Mouse (Mus musculus) left cerebral cortex, adult 9 months (tissue): ENCODE measurements around the gene Hsbp1.

Experiments
- DNase-seq, 2 experiments: peaks; one replicate each; pipeline ENCODE4 v3.0.0; 2022; ENCODE audit warnings: low spot score in 2 of 2

Gene Hsbp1

DNA sequence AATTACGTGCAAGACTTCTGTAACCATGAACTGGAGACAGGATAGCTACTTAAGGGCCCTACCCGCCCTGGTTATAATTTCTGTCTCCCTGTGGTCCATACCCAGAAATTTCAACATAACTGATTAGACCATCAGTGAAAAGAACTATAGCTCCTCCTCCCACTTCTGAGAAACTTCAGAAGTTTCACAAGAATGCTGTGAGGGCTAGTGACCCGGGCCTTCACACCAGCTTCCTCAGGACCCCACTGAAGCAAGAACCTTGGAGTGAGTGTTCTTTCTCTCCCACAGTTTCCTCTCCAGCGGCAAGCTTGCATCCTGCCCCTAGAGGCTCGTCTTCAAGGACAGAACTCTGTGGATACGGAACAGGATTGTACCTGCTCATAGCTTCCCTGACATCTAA is 41.6 kb downstream of the Hsbp1 start:
- DNase-seq, result no peak

DNA sequence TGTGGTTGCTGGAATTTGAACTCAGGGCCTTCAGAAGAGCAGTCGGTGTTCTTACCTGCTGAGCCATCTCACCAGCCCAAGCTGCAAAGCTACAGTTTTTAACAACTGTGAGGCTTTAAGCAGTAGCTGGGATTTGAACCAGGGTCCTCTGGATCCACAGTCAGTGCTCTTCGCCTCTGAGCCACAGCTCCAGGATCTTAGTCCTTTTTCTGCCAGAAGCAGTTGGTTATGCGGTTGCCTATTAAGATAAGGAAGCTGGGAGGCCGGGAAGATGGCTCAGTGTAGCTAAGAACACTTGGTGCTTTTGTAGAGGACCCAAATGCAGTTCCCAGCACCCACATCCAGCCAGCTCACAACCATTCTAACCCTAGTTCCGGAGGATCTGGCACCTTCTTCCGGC is 42.7 kb downstream of the Hsbp1 start:
- no peak for DNase-seq

- no peak for DNase-seq
Observed at GRCm38 (mm10) chr8:119394097-119394496, 49.8 kb downstream of the Hsbp1 start.

DNA sequence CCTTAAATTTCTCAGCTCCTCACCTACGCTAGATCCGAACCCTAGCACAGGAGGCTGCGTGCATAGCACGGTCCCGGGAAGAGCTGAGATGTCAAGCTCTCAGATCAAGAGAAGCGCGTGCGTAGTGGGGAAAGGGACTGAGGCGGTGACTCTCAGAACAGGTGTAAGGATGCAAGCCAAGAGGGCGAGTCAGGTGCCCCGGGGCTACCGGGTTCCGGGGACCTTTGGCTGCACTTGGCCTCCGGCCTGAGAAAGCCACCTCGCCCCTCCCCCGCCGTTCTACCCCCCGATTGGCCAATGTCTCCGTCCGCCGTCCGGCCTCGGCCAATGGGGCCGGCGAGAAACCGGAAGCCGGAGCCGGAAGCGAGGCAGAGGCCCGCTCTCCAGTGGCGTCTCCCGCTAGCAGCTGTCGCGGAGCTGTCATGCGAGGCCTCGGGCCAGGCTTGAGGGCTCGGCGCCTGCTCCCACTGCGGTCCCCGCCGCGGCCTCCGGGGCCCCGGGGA is 50.3 kb downstream of the Hsbp1 start, which contains the start of gene Mlycd:
Gene Mlycd, plus strand, starts transcription at position 355 of the 503 bp plus-strand sequence.
- DNase-seq, result peak; percentile 61 to 90

DNA sequence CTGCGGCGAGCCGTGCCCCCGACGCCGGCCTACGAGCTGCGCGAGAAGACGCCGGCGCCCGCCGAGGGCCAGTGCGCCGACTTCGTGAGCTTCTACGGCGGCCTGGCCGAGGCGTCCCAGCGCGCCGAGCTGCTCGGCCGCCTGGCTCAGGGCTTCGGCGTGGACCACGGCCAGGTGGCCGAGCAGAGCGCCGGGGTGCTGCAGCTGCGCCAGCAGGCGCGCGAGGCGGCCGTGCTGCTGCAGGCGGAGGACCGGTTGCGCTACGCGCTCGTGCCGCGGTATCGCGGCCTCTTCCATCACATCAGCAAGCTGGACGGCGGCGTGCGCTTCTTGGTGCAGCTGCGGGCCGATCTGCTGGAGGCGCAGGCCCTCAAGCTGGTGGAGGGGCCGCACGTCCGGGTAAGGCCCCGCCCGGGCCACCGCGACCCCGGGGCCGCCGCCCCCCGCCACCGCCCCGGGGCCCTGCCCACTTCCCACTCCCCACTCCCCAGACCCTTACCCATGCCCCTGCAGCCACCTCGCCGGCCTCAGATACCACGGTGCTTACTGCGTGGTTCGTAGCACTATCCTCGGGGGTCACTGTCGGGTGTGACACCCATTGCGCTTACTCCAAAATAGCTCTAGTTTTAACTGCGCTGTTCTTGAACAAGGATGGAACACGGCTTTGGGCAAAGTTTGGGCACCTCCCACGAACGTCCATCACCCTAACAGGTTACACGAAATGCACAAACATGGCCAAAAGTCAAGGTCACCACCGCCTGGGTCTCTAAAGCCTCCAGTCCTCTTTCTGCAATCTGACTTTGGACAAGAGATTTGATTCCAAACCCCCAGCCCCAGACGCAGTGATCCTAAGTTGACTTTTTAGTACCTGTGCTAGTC is 51.0 kb downstream of the Hsbp1 start:
- no peak for DNase-seq
